Mouse (Mus musculus) bone marrow, adult 2 months (tissue): ENCODE data around the gene Rfx1. TPM values are rescaled to one million over a fixed set of nuclear protein-coding genes. Genes with fewer than 3 reads are reported as not detected.

Source experiments
- H3K27ac ChIP-seq: fragments of 200-500 bp; 2 replicates; pipeline ENCODE4 v1.5.1; 2012; ENCODE audit warnings: low read depth, mild to moderate bottlenecking, control low read depth, inconsistent platforms, low read length; ENCODE audit not compliant: control insufficient read depth, poor library complexity, insufficient read depth
- H3K4me1 ChIP-seq: fragments of 200-500 bp; 2 replicates; pipeline ENCODE4 v1.6.1; 2011; ENCODE audit warnings: low read length; ENCODE audit not compliant: control insufficient read depth, insufficient read depth
- H3K4me3 ChIP-seq: fragments of 200-500 bp; replicated peaks from 2 replicates; pipeline ENCODE3; 2011; ENCODE audit warnings: mild to moderate bottlenecking, low read depth, low read length, control low read depth; ENCODE audit not compliant: control insufficient read depth
- CTCF ChIP-seq: fragments of 200-500 bp; IDR thresholded peaks from 2 replicates; pipeline ENCODE4 v1.5.1; 2011; ENCODE audit warnings: low read length, control low read depth; ENCODE audit not compliant: control insufficient read depth, insufficient read depth
- POLR2A ChIP-seq: fragments of 200-500 bp; IDR thresholded peaks from 2 replicates; pipeline ENCODE4 v1.6.1; 2011; ENCODE audit warnings: low read depth, mild to moderate bottlenecking, control low read depth, low read length, borderline replicate concordance; ENCODE audit not compliant: control insufficient read depth
- WGBS: fragments of 180-500 bp; shearing (Covaris S2); methylation state at CpG from one replicate; pipeline ENCODE4 v1.1.7; 2018; 5-methylcytosine and 5-hydroxymethylcytosine counted together
- polyA plus RNA-seq: library from polyadenylated mRNA; stranded (reverse); fragments of >200 nt; gene quantifications from 2 replicates; pipeline ENCODE4 v1.2.4, GENCODE M21; 2011; ENCODE audit warnings: low replicate concordance; ENCODE audit not compliant: missing spikeins, insufficient read depth, insufficient read length

Rfx1 gene
- polyA plus RNA-seq, 1 experiment: 20.7 TPM

GRCm38 (mm10) chr8:84130806-84131205, 64.2 kb downstream of the Rfx1 start:
- Histone ChIP-seq H3K27ac (no peak overlapping the region), H3K4me3 (no peak overlapping the region), H3K4me1 (no peaks in the 10 kb centered on the region; the same call in 1 of the 2 replicates)
- no peak for TF ChIP-seq POLR2A
- no peak for TF ChIP-seq CTCF
- WGBS: 89% methylated on average over 30 of the region's 30 CpGs

GRCm38 (mm10) chr8:84132225-84132624, 65.6 kb downstream of the Rfx1 start:
- Histone ChIP-seq H3K27ac (no peak overlapping the region; the same call in 1 of the 2 replicates), H3K4me1 (no peaks in the 10 kb centered on the region), H3K4me3 (no peak overlapping the region)
- whole genome bisulfite sequencing: 32% methylated on average over 8 of the region's 8 CpGs
- TF ChIP-seq POLR2A: no peak
- no peak for TF ChIP-seq CTCF

DNA sequence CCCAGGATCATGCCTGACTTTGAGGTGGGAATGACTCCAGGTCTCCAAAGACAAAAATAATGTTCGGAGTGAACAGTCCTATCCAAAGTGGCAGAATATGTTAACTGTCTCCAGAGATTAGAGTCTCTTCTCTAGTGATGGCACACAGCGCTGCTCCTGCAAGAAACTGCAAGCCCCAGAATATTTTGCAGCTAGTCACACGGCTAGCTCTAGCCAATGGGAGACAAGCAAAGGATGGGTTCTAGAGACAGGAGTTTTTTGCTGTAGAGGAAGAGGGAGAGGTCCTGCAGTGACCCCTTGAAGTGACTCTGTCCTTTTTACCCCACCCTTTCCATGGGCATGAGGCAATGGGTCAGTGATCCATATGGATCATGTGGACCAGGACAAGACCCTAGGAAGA, 71.2 kb downstream of the Rfx1 start:
- Histone ChIP-seq H3K4me3 (no peak overlapping the region), H3K27ac (no peak overlapping the region), H3K4me1 (no peaks in the 10 kb centered on the region)
- TF ChIP-seq CTCF: no peak
- no peak for TF ChIP-seq POLR2A
- 92% methylated on average over 3 of the region's 3 CpGs for WGBS

- no peak overlapping the region for H3K27ac ChIP-seq
- 75% methylated on average over 4 of the region's 4 CpGs for WGBS
- H3K4me1 ChIP-seq: no peaks in the 10 kb centered on the region
- H3K4me3 ChIP-seq: no peak overlapping the region
- no peak for TF ChIP-seq CTCF
- no peak for TF ChIP-seq POLR2A
These were observed 74.2 kb downstream of the Rfx1 start for GRCm38 (mm10) chr8:84140838-84141237.

- 72% methylated on average over 8 of the region's 8 CpGs for WGBS
- Histone ChIP-seq H3K4me3 (no peak overlapping the region), H3K27ac (no peak overlapping the region), H3K4me1 (peaks cover 1% of the 10 kb centered on the region; the same call in 1 of the 2 replicates)
- TF ChIP-seq POLR2A (no peak), CTCF (no peak)
These were observed 78.1 kb downstream of the Rfx1 start for GRCm38 (mm10) chr8:84144636-84145245.

Other genes with a start within 250 kb of the Rfx1 start
- gene Adgrl1, start 166.7 kb upstream of the Rfx1 start, polyA plus RNA-seq: 6.5 and 8.8 TPM in 2 replicates
- not detected in 2 replicates for gene Gm10644, start 111.6 kb upstream of the Rfx1 start, polyA plus RNA-seq
- gene Asf1b, start 111.3 kb upstream of the Rfx1 start, polyA plus RNA-seq: 48.8 and 55.7 TPM in 2 replicates
- gene Prkaca, start 93.8 kb upstream of the Rfx1 start, polyA plus RNA-seq: 14.8 and 18.2 TPM in 2 replicates
- 142 and 159 TPM in 2 replicates for gene Samd1, start 69.2 kb upstream of the Rfx1 start, polyA plus RNA-seq
- gene 1700067K01Rik, start 65.3 kb upstream of the Rfx1 start, polyA plus RNA-seq: 3.0 TPM in 1 of 2 replicates, not detected in the other
- gene 2210011C24Rik, start 54.7 kb upstream of the Rfx1 start, polyA plus RNA-seq: not detected in 2 replicates
- 2.7 TPM in 1 of 2 replicates, not detected in the other for gene Palm3, start 45.4 kb upstream of the Rfx1 start, polyA plus RNA-seq
- gene Il27ra, start 24.2 kb upstream of the Rfx1 start, polyA plus RNA-seq: 2.4 and 7.7 TPM in 2 replicates
- not detected in 2 replicates for gene Rln3, start 21.8 kb upstream of the Rfx1 start, polyA plus RNA-seq
- 1.3 and 1.4 TPM in 2 replicates for gene Gm10643, start 1.7 kb upstream of the Rfx1 start, polyA plus RNA-seq
- gene Dcaf15, start 37.9 kb downstream of the Rfx1 start, polyA plus RNA-seq: 23.1 and 44.6 TPM in 2 replicates
- gene Podnl1, start 59.2 kb downstream of the Rfx1 start, polyA plus RNA-seq: 5.8 and 7.6 TPM in 2 replicates
- 10.9 and 18.5 TPM in 2 replicates for gene Cc2d1a, start 81.1 kb downstream of the Rfx1 start, polyA plus RNA-seq
- not detected in 2 replicates for gene 4930432K21Rik, start 81.2 kb downstream of the Rfx1 start, polyA plus RNA-seq
- gene Nanos3, start 118.4 kb downstream of the Rfx1 start, polyA plus RNA-seq: 3.0 TPM in 1 of 2 replicates, not detected in the other
- 2.0 and 4.0 TPM in 2 replicates for gene Zswim4, start 170.2 kb downstream of the Rfx1 start, polyA plus RNA-seq
- gene D8Ertd738e, start 182.9 kb downstream of the Rfx1 start, polyA plus RNA-seq: 101 and 196 TPM in 2 replicates
- 11.1 and 26.0 TPM in 2 replicates for gene Mri1, start 190.5 kb downstream of the Rfx1 start, polyA plus RNA-seq
- 9.4 and 27.9 TPM in 2 replicates for gene Ccdc130, start 203.5 kb downstream of the Rfx1 start, polyA plus RNA-seq